Mouse (Mus musculus): Measurements from ENCODE around the gene Gm21738. TPM values are rescaled to one million over a fixed set of nuclear protein-coding genes. Genes with fewer than 3 reads are reported as not detected.

The Gm21738 gene
- 26.6 TPM for polyA plus RNA-seq (2017; shearing (Covaris generic))

DNA sequence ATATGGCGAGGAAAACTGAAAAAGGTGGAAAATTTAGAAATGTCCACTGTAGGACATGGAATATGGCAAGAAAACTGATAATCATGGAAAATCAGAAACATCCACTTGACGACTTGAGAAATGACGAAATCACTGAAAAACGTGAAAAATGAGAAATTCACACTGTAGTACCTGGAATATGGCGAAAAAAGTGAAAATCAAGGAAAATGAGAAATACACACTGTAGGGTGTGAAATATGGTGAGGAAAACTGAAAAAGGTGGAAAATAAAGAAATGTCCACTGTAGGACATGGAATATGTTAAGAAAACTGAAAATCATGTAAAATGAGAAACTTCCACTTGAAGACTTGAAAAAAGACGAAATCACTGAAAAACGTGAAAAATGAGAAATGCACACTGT is at the start of gene Gm21738:
Gene Gm21738, minus strand, starts transcription at position 101 of the 400 bp plus-strand sequence.

Other genes starting within 250 kb of the Gm21738 start
- not detected for gene Gm2244, start 131.0 kb upstream of the Gm21738 start, polyA plus RNA-seq (2017; shearing (Covaris generic))
- gene Gm2237, start 166.2 kb upstream of the Gm21738 start, polyA plus RNA-seq (2017; shearing (Covaris generic)) = 1.5 TPM
- gene Gm5458, start 183.7 kb upstream of the Gm21738 start, polyA plus RNA-seq (2017; shearing (Covaris generic)) = not detected

Data from effector memory CD4-positive, alpha-beta T cell, adult 7 months (primary cell).